Mouse (Mus musculus) layer of hippocampus, postnatal 25 days (tissue): Measurements from ENCODE around the gene Col24a1. TPM values are rescaled to one million over a fixed set of nuclear protein-coding genes. Genes with fewer than 3 reads are reported as not detected.

ENCODE experiments used
- DNase-seq, 2 experiments: peaks; one replicate each; pipeline ENCODE4 v3.0.0; 2022; ENCODE audit warnings: mixed read lengths in 2 of 2, low spot score in 1 of 2; ENCODE audit errors: extremely low spot score in 1 of 2
- total RNA-seq, 2 experiments: library from RNA; stranded (reverse); gene quantifications; 2 replicates each; pipeline ENCODE4 v1.2.3; 2021

The Col24a1 gene
- total RNA-seq, 2 experiments from 2014 or later = 0.15 to 0.31 TPM

DNA sequence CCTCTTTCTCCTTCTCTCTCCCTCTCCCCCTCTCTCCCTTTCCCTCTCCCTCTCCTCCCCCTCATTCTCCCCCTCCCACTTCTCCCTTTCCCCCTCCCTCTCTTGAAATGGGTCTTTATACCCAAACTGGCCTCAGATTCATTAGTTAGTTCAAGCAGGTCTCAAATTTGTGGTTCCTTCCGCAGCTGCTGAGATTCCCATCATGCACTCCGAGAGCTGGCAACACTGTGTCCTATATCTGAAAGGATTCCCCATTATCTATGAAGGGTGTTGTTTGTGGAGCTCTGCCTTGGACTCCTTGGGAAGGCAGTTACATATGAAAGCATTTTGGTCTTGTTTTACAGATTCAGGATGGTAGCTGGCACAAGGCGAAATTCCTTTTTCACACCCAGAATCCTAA, 257.9 kb downstream of the Col24a1 start:
- DNase-seq = no peak

DNA sequence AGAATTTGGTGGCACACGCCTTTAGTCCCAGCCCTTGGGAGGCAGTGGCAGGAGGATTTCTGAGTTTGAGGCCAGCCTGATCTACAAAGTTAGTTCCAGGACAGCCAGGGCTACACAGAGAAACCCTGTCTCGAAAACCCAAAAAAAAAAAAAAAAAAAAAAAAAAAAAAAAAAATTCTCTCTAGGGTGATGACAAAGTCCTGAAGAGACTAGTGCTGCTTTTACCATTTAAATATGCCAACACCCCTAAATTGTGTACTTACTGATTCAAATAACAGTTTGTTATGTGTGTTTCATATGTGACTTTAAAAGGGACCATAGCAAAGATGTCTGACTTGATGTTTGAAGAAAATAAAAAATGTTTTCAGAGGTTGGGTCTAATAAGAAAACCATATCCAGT, 262.1 kb downstream of the Col24a1 start:
- no peak for DNase-seq

DNA sequence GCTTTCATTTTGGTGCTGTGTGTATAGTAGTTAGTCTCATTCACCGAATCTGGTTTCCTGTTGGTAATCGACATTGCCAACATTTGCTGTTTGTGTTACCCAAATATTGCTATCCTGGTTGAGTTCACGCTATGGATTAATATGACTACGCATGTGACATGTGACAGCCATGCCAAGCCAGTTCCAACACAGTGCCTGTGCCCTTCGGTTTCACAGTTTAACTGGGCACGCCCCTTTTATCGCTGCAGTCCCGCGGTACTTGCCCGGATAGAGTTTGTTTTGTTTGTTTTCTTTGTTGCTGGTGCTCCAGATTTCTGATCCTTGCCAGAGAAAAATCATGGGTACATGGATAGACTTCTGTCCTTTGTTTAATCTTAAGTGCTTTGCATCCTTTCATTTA, 263.9 kb downstream of the Col24a1 start:
- no peak for DNase-seq

DNA sequence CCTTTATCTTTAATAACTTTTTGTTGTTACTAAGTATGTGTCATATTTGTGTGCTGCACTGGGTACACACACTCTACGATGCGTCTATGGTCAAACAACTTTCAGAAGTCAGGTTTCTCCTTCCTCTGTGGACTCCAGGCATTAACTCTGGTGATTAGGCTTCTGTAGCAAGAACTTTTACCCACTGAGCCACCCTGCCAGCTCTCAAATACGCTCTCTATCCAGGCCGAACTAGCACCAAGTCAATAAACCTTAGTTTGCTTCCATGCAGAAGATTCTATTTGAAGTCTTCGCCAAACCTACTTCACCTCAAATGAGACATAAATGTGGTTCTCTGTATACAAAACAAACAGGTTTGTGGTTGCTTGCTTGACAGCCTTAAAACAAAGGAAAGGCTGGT, 267.4 kb downstream of the Col24a1 start:
- no peak for DNase-seq

DNA sequence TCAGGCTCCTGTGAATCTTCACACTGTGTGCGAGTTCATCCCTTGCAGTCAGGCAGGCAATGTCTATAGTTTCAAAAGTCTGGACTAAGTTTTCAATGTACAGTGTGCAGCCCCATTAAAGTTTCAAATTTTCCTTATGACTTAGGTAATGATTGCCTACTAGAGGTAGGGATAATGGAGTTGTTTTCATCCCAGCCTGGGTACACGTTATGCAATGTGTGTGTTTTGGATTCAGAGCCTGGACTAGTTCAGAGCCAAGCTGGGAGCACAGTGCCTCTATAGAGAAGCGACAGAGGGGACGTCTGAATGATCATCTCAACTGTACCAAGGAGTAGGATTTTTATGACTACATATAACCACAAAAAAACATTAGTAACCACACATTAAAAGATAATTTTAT, 267.8 kb downstream of the Col24a1 start:
- DNase-seq = no peak

DNA sequence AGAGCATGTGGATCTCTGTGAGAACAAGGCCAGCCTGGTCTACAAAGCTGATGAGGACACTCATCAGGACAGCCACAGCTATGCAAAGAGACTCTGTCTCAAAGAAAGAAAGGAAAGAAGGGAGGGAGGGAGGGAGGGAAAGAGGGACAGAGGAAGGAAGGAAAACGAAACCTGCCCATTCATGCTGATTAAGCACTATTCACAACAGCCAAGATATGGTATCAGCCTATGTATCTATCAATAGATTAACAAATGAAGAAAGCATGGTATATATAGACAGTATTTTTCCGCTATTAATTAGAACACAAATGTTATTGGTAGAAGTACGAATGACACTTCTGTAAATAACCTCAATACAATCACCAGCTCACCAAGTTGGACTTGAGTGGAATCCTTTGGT, 282.2 kb downstream of the Col24a1 start:
- DNase-seq = no peak

DNA sequence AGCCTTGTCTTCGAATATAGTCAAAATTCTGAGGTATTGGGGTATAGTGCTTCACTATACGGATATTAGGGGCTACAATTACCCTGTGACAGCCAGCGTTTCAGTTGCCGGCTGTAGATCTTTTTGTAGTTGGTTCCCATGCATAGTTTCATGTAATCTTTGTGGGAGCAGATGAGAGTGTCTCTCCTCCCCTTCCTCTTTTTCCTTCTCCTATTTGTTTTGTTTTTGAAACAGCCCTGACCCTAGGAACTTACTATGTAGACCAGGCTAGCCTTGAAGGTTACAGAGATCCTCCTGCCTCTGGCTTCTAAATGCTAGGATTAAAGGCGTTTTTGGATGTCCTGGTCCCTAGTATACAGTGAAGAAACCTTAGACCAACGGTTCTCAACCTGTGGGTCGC, 283.1 kb downstream of the Col24a1 start:
- DNase-seq = no peak

DNA sequence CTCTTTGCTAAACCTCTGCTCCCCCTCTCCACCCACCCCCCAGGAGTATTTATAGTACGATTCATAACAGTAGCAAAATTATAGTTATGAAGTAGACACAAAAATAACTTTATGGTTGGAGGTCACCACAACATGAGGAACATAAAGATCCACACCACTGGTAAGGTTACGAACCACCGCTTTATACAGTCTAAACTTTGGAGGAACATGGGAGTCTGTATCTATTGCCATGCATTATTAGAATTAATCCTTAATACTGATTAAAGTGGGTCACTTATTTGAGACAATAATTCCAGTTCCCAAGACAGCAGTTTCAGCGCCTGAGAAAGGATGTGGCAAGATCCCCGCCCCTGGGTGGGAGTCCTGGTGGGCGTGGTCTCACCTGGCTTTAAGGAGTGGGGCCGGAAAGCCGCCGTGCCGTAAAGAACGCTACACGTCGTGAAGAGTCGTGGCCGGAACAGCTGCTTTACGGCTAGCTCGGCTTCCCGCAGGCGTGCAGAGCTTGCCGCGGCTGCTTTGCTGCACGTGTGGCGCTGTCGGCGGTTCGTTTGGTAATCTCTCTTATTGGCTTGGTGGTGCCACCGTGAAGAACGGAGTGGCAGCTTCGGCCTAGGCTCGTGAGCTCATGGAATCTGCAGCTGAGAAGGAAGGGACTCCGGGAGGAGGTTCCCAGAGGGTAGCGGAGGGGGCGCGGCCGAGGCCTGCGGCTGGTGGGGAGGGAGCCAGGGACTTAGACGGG, 283.6 kb downstream of the Col24a1 start, which contains the start of gene Znhit6:
Gene Znhit6, plus strand, starts transcription at position 463 of the 739 bp plus-strand sequence.
- peak; percentile 87 to 91 for DNase-seq

DNA sequence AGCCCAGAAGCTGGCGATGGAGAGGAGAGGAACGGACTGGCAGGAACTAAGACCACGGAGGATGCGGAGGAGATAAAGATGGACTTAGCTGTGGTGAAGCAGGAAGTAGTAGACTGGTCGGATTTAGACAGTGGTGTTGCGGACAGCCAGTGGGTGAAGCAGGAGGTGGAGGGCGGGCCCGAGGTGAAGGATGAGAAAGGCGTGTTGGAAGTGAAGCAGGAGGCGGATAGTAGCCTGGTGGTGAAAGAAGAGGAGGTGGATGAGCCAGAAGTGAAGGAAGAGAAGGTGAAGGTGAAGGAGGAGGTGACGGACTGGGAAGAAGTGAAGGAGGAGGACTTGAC, 284.2 kb downstream of the Col24a1 start:
- DNase-seq = no peak

DNA sequence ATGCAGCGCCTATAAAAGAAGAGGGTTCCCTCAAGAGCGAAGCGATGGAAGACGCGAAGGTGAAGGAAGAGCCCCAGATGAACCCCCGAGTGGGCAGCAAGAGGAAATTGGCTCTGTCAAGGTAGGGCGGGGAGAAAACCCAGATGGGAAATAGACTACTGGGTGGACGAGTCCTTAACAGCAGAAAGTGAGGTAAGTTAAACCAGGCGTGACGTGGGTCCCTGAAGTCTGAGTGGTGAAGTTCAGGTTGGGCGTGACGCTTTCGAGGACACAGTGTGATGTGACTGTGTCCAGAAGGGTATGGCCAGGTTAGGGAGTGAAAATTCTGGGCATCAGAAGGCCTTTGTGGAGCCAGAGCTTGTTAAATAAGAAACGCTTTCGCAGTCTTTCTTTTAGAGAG, 284.6 kb downstream of the Col24a1 start:
- DNase-seq = no peak

DNA sequence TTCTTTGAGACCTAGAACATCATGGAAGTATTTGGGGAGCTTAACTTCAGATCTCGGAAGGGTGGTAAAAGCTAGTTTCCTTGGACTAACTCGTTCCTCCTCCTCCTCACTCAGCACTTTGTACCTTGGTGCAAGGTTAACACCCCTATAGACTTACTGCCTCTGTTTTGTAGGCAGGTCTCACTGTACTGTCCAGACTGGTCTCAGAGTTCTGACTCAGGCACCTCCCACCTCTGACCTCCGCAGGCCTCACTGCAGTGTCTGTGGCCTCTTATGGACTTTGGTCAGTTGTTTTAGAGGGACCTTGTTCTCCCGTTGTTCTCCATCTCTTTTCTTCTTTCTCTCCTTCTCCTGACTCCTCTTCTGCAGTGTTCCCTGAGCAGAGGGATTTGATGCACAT, 290.8 kb downstream of the Col24a1 start:
- DNase-seq = no peak

DNA sequence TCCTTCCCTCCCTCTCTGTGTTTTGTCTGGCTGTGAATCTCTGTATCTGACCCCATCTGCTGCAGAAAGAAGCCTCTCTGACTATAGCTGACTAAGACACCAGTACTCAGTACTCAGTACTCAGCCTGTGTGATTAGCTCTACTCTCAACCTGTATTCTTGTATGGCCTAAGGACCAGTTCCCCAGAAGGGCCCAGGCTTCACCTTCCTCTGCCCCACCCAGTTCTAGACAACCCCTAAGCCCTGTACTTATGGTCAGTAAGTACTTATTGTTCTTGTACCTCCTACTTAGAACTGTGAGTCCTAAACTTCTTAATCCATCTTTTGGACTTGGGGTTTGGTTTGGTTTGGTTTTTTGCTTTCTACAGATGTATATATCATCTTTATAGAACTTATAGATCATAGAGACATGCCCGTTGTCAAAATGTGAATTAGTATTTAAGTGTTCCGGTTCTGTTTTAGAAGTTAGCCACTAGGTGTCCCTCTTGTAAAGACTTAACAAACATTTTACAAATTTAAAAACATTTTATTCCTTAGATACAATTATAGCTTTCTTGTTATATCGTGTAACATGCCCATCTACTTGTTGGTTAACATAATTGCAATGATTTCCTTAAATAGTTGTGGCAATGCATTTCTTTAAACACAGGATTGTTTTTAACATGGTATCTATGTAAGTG, 291.4 kb downstream of the Col24a1 start:
- DNase-seq = no peak

DNA sequence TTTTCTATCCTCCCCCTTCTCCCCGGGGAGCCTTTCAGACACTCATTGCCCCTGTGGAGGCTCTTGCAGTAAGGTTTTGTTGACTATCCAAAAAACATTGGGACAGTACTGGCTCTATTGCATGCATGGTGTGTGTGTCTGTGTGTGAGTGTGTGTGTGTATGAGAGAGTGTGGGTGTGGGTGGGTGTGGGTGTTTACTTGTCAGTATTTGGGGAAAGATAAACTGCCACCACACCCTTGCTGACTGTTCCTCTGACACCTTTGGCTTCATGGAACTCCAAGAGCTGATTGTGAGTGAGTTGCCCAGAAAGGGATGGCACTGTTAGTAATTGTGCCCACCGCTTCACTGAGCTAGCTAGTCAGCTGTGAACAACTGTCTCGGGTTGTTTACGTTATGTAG, 298.3 kb downstream of the Col24a1 start:
- DNase-seq = no peak

DNA sequence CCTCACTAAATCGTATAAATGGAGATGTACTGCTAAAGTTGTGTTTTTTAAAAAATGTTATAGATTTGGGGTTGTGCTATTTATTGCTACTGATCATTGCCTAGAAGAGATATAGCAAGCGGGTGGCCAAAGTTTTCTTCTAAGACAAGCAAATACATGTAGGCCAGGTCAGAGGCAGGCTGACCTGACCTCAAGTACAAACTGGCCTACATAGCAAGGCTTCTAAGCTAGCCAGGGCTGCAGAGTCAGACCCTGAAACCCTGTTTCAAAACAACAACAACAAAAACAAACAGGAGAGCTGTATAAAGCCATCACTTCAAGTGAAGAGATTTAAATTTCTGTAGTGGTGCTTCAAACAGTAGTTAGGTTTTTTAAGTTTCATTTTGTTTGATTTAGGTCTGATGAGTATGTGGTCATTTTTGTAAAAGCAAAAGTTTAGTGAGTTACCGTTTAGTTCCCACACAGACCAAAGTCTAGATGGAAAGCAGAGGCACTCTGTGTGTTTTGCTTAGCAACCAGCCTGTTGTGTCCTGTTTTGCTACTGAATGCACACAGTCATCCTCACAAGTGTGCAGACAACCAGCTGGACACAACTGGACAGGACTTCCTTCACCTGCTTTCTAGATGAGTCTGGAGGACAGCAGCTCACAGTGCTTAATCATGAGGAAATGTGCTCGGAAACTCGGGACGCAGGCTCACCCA, 299.7 kb downstream of the Col24a1 start:
- DNase-seq = no peak

DNA sequence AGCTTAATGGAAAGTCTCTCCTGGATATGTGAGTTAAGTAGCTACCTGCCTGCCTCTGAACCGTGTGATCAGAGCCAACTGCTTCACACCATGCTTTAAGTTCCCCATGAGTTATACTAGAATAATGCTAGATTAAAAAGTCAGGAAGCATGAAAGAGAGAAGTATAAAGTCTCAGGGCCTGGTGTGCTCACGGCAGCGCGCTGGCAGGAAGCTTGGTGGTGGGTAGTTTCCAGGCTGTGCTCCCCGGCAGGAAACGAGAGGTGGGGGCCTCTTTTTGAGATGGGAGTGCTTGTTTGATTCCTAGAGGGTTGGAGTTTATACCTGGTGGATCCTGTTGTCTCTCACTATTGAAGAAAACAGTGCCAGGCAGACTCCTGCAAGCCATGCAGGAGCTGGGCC, 303.1 kb downstream of the Col24a1 start:
- DNase-seq = no peak

DNA sequence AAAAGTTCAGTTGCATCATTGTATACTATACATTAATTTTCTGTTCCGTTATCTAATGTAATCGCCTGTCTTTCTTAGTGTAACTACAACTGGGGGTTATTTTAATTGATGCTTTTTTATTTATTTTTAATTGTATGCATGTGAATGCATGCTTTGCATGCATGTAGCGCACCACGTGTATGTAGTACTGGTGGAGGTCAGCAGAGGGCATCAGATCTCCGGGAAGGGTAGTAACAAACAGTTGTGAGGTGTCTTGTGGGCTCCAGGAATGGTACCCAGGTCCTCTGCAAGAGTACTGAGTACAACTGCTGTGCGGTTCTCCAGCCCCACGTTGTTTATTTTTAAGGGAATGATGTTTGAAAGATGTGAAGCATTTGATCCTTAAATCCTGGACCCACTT, 306.8 kb downstream of the Col24a1 start:
- DNase-seq = no peak

DNA sequence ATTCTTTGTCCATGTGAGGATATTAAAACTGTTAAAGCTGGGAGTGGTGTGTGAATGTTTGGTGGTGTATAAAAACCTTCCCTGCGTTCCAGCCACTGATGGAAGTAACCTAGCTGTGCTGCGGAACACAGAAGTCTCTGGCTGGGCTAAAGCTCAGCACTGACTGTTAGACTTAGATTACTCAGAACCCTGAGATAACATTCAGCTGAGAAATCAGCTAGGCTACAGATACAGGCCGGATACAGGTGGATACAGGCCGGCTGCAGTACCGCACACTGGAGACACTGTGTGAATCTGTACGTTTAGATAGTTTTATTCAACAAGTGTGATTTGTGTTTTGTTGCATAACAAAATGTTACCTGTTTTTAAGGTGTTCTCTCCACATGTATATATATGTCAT, 308.5 kb downstream of the Col24a1 start:
- DNase-seq = no peak

DNA sequence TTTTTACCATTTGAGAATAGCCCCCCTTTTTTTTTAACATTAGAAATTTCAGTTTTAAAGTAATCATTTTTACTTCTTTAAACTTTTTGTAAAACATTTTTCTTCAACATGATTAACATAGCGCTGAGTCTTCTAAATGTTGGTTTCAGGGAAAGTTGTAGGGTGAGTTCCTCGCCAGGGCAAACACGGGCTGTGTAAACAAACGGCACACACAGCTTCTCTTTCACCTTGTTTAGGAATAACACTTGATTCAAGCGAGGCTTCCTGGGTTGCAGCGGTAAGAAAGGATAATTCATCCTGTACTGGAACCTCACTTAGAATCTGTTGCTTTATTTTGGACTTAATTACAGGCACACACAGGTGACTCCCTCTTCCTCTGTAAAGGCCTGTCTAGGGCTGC, 309.1 kb downstream of the Col24a1 start:
- DNase-seq = no peak
